Mouse (Mus musculus) heart, embryonic 14.5 days (tissue): Measurements from ENCODE around the gene Blvrb. TPM values are rescaled to one million over a fixed set of nuclear protein-coding genes. Genes with fewer than 3 reads are reported as not detected.
"Not testable (repeated sequence)": the region's sequence is repeated elsewhere in the genome, so short reads cannot be mapped to it uniquely, and the experiment has no call there.

Experiments
- ATAC-seq: fragments of 200-750 bp; cut with Nextera tagmentation; 2 replicates; pipeline ENCODE4 v1.8.0; 2017; ENCODE audit warnings: low read depth, moderate TSS enrichment; ENCODE audit not compliant: insufficient number of reproducible peaks, insufficient read depth, low FRiP score
- H3K27ac ChIP-seq, 2 experiments: fragments of 200-500 bp in 1 of 2; fragments of 300-500 bp in 1 of 2; sonication (generic) in 1 of 2; replicated peaks in 1 of 2; 2 replicates each; pipeline ENCODE4 v1.5.1; 2012 to 2014; ENCODE audit warnings: low read depth in 2 of 2, low read length in 2 of 2, control low read depth in 1 of 2, mild to moderate bottlenecking in 1 of 2, mixed read lengths in 1 of 2; ENCODE audit not compliant: control insufficient read depth in 1 of 2, insufficient read depth in 1 of 2
- H3K27me3 ChIP-seq: fragments of 300-500 bp; sonication (generic); 2 replicates; pipeline ENCODE4 v1.6.1; 2014; ENCODE audit warnings: mild to moderate bottlenecking, low read length, control low read depth; ENCODE audit not compliant: control insufficient read depth, insufficient read depth
- H3K36me3 ChIP-seq: fragments of 300-500 bp; sonication (generic); 2 replicates; pipeline ENCODE4 v1.6.1; 2014; ENCODE audit warnings: mild to moderate bottlenecking, control low read depth, low read length, mixed read lengths; ENCODE audit not compliant: control insufficient read depth, insufficient read depth
- H3K4me1 ChIP-seq, 2 experiments: fragments of 200-500 bp in 1 of 2; fragments of 300-500 bp in 1 of 2; sonication (generic) in 1 of 2; 2 replicates each; pipeline ENCODE4 v1.6.1; 2012 to 2014; ENCODE audit warnings: low read length in 2 of 2, control low read depth in 1 of 2, mixed read lengths in 1 of 2; ENCODE audit not compliant: control insufficient read depth in 2 of 2, insufficient read depth in 2 of 2
- H3K4me2 ChIP-seq: fragments of 300-500 bp; sonication (generic); 2 replicates; pipeline ENCODE4 v1.6.1; 2014; ENCODE audit warnings: mild to moderate bottlenecking, low read length
- H3K4me3 ChIP-seq, 2 experiments: fragments of 200-500 bp in 1 of 2; fragments of 300-500 bp in 1 of 2; sonication (generic) in 1 of 2; 2 replicates each; pipeline ENCODE4 v1.5.1; 2012 to 2014; ENCODE audit warnings: low read length in 2 of 2, mild to moderate bottlenecking in 2 of 2, control low read depth in 1 of 2, low read depth in 1 of 2, moderate library complexity in 1 of 2; ENCODE audit not compliant: control insufficient read depth in 1 of 2, insufficient read depth in 1 of 2
- H3K9ac ChIP-seq: fragments of 300-500 bp; sonication (generic); 2 replicates; pipeline ENCODE4 v1.6.1; 2014; ENCODE audit warnings: mild to moderate bottlenecking, low read length
- H3K9me3 ChIP-seq: fragments of 300-500 bp; sonication (generic); 2 replicates; pipeline ENCODE4 v1.6.1; 2016; ENCODE audit warnings: low read length, control low read depth; ENCODE audit not compliant: control insufficient read depth
- WGBS: fragments of 180-500 bp; shearing (Covaris S2); extraction: QIAGEN DNeasy Blood & Tissue Kit; methylation state at CpG from one replicate; pipeline ENCODE4 v1.1.7; 2014; 5-methylcytosine and 5-hydroxymethylcytosine counted together
- polyA plus RNA-seq: library from polyadenylated mRNA; unstranded; fragments of >200 nt; fragmentation: Nextera tagmentation; extraction: Ambion mirVana; gene quantifications from 2 replicates; pipeline ENCODE4 v1.2.1, GENCODE M21; 2014

Gene Blvrb
- polyA plus RNA-seq, 1 experiment from 2014 or later: 49.7 TPM

DNA sequence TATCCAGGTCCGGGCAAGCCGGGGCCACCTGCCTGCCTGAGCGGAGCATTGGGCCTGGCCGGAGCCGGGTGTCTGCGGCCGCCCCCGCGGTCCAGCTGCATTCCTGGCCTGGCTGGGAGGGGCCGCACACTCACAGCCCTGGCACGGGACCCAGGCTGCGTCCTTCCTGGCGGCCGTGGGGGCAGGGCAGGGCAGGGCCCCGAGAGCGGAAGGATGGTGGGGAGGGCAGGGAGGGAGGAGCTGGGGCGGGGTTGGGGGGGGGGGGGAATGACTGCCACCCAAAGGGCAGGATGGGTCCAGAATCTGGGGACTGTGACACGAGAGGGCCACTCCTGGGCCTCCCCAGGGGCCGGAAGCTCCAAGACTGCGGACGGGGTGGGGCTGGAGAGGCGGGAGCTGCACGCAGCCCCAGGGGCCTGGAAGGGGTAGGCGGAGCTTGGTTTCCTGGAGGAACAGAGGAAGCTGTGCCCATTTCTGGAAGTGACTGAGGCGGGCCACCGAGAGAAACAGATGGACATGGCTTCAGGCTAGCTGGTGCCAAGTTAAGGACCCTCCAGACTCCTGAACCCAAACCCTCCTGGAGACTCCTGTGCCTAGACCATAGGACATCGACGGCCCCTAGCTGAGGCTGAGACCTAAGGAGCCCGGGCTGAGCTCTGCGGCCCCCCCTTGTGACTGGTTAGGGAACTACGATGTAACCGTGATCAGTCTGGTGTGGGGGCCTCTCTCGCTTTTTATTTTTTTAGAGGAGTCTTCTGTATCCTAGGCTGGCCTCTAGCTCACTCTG is 43.0 kb downstream of the Blvrb start:
- Histone ChIP-seq H3K36me3 (peaks cover 16% of the 10 kb centered on the region), H3K9ac (peak overlapping the region; percentile 71), H3K27ac (peak overlapping the region; percentile 93 to 98), H3K27me3 (no peaks in the 10 kb centered on the region), H3K4me2 (peak overlapping the region; percentile 62), H3K4me1 (peaks cover 29 to 37% of the 10 kb centered on the region in 2 experiments), H3K4me3 (peak overlapping the region; percentile 34 to 40), H3K9me3 (no peaks in the 10 kb centered on the region)
- ATAC-seq: peak; percentile 79
- 1% methylated on average over 33 of the region's 33 CpGs for WGBS

GRCm38 (mm10) chr7:27491856-27492255 is 44.1 kb downstream of the Blvrb start:
- peak overlapping the region; percentile 93 to 98 for H3K27ac ChIP-seq
- no peaks in the 10 kb centered on the region for H3K9me3 ChIP-seq
- WGBS: 33% methylated on average over 7 of the region's 7 CpGs
- peak overlapping the region; percentile 1 for H3K9ac ChIP-seq
- no peak for ATAC-seq
- peaks cover 16% of the 10 kb centered on the region for H3K36me3 ChIP-seq
- peaks cover 30 to 37% of the 10 kb centered on the region in 2 experiments for H3K4me1 ChIP-seq
- no peaks in the 10 kb centered on the region for H3K27me3 ChIP-seq
- H3K4me2 ChIP-seq: peak overlapping the region; percentile 62
- H3K4me3 ChIP-seq: no peak overlapping the region

- 0 out of 4 replicates have a peak overlapping the region, but pooled peaks of 1 of the 2 experiments have one; percentile 93 for H3K27ac ChIP-seq
- H3K27me3 ChIP-seq: no peaks in the 10 kb centered on the region
- no peak overlapping the region for H3K9ac ChIP-seq
- no peak overlapping the region for H3K4me3 ChIP-seq
- H3K4me1 ChIP-seq: peaks cover 35 to 41% of the 10 kb centered on the region in 2 experiments
- no peaks in the 10 kb centered on the region for H3K9me3 ChIP-seq
- H3K36me3 ChIP-seq: peaks cover 16% of the 10 kb centered on the region
- ATAC-seq: no peak
- H3K4me2 ChIP-seq: no peak overlapping the region
- 76% methylated on average over 3 of the region's 3 CpGs for WGBS
Measured at GRCm38 (mm10) chr7:27493022-27493421, 45.2 kb downstream of the Blvrb start.

DNA sequence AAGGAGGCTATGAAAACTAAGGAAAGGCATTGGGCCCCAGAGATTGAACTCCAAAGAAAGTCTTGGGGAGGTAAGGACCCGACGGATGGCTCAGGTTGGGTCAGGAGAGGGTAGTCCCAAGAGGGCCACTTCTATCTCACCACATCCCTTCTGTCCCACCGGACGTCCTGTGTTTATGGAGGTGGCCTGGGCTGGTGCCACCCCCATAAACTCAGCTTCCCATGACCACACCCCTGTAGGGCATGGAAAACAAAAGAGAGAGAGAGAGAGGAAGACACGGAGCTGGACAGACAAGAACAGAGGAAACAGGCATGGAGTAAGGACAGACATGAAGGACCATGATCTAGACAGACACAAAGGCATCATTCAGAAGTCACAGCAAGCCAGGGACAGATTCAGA is 45.7 kb downstream of the Blvrb start:
- peaks cover 16% of the 10 kb centered on the region for H3K36me3 ChIP-seq
- H3K27me3 ChIP-seq: no peaks in the 10 kb centered on the region
- ATAC-seq: no peak
- WGBS: 76% methylated on average over 5 of the region's 5 CpGs
- H3K4me1 ChIP-seq: peaks cover 33 to 37% of the 10 kb centered on the region in 2 experiments
- H3K9me3 ChIP-seq: no peaks in the 10 kb centered on the region
- H3K4me2 ChIP-seq: no peak overlapping the region
- no peak overlapping the region for H3K9ac ChIP-seq
- H3K4me3 ChIP-seq: no peak overlapping the region
- H3K27ac ChIP-seq: no peak overlapping the region

DNA sequence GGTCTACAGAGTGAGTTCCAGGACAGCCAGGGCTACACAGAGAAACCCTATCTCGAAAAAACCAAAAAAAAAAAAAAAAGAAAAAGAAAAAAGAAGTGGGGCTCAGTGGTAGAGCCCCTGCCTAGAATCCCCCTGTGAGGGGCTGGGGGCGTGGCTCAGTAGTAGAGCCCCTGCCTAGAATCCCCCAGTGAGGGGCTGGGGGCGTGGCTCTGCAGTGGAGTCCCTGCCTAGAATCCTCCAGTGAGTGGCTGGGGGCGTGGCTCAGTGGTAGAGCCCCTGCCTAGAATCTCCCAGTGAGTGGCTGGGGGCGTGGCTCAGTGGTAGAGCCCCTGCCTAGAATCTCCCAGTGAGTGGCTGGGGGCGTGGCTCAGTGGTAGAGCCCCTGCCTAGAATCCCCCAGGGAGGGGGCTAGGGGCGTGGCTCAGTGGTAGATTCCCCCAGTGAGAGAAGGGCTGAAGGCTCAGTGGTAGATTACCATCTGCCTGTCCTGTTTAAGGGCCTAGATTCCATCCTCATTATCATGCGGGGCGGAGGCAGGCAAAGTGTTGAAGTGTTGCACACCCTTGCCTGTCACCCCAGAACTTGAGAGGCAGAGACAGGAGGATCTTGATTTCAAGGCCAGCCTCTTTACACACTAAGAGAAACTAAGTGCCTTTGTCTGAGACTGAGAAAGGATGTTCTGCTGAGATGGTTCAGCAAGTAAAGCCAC is 47.0 kb downstream of the Blvrb start:
- not testable (repeated sequence) for H3K9me3 ChIP-seq, H3K27me3 ChIP-seq, H3K27ac ChIP-seq, H3K36me3 ChIP-seq, ATAC-seq, H3K9ac ChIP-seq, H3K4me3 ChIP-seq, H3K4me2 ChIP-seq
- peaks cover 25 to 26% of the 10 kb centered on the region in 2 experiments for H3K4me1 ChIP-seq
- WGBS: 85% methylated on average over 8 of the region's 9 CpGs

- no peak for ATAC-seq
- Histone ChIP-seq H3K4me2 (no peak within 1 kb of the TSS), H3K9me3 (no peaks in the 10 kb centered on the region), H3K27me3 (no peaks in the 10 kb centered on the region), H3K27ac (no peak within 1 kb of the TSS), H3K9ac (no peak within 1 kb of the TSS), H3K4me3 (no peak within 1 kb of the TSS), H3K4me1 (peaks cover 10 to 14% of the 10 kb centered on the region in 2 experiments), H3K36me3 (no peaks in the 10 kb centered on the region)
- 47% methylated on average over 3 of the region's 3 CpGs for WGBS
Measured at GRCm38 (mm10) chr7:27499036-27499435, 51.3 kb downstream of the Blvrb start, which contains the start of gene Prx. Gene Prx, plus strand, starts transcription at chr7:27499324.

DNA sequence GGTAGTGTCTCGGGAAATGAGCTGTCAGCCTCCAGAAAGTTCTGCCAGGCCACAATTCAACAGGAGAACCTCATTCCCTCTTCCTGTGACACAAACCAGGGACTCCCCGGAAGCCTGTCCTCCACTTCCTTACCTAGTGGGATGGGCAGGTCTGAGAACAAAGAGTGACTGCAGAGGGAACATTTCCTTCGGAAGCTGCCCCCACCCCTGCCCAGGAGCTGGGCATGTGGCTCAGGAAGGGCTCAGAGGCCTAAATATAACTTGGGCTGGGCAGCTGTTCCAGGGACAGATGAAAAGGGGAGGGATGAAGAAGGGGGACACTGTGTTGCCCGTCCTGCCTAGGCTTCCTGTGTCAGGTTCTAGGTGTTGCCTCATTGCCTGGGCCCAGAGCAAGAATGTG is 53.8 kb downstream of the Blvrb start:
- ATAC-seq: peak; percentile 24; the same call in 1 of the 2 replicates
- Histone ChIP-seq H3K9me3 (no peaks in the 10 kb centered on the region), H3K27ac (peak overlapping the region; percentile 42 to 68; a peak in 3 of 4 replicates), H3K4me2 (no peak overlapping the region), H3K9ac (0 out of 2 replicates have a peak overlapping the region, but pooled peaks have one; percentile 21), H3K4me3 (no peak overlapping the region), H3K36me3 (no peaks in the 10 kb centered on the region), H3K27me3 (no peaks in the 10 kb centered on the region), H3K4me1 (peaks cover 14 to 20% of the 10 kb centered on the region in 2 experiments)
- 26% methylated on average over 4 of the region's 4 CpGs for WGBS
